Mouse (Mus musculus): ENCODE data around the gene Gm20388. TPM values are rescaled to one million over a fixed set of nuclear protein-coding genes. Genes with fewer than 3 reads are reported as not detected.

Gm20388 gene
- total RNA-seq, 2 experiments from 2014 or later, result 10.7 TPM; not detected in 1

- no peak for DNase-seq (ENCODE audit: low spot score in 2 of 2)
Observed at GRCm38 (mm10) chr8:120378306-120378705, 467.7 kb downstream of the Gm20388 start.

- no peak for DNase-seq (ENCODE audit: low spot score in 2 of 2)
Observed at GRCm38 (mm10) chr8:120379015-120379414, 468.4 kb downstream of the Gm20388 start.

- peak in 1 of 2 experiments; percentile 38 for DNase-seq (ENCODE audit: low spot score in 2 of 2)
Observed at GRCm38 (mm10) chr8:120381865-120382264, 471.2 kb downstream of the Gm20388 start.

DNA sequence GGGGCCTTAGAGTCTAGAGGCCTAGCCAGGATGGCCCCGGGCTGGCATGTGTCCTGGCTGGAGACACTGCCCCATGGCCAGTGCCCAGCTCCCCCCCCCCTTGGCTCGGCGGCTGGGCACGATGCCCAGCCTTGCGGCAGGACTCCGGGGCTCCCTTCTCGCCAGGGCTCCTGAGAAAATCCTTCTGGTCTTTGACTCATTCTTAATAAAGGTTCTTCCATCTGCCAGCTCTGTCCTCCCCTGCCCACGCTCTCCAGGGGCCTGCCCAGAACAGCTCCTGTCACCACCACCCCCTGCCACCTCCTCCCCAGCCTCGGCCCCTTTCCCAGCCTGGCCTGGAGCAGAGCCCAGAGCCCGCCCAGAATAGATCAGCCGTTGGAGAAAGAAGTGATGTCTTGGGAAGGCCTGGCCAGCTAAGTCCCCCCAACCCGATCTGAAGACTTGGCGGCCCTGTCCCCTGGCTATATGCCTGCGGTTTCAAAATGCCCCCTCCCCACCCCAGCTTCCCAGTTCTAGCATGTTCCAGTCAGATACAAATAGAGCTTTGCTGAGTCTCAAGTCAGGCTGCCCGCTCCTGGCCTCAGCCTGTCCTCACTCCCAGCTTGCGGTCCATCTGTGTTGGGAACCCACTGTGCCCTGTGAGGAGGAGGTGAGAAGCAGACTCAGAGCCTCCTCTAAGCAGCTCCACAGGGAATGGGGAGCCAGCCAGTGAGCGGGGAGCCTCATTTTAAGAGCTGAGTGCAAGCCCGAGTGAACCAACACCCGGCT is 472.0 kb downstream of the Gm20388 start:
- DNase-seq (ENCODE audit: low spot score in 2 of 2), result peak; percentile 88 to 94

- DNase-seq (ENCODE audit: low spot score in 2 of 2), result no peak
Observed at GRCm38 (mm10) chr8:120383204-120383560, 472.5 kb downstream of the Gm20388 start.

- DNase-seq (ENCODE audit: low spot score in 2 of 2), result no peak
Observed at GRCm38 (mm10) chr8:120383713-120384112, 473.1 kb downstream of the Gm20388 start.

- DNase-seq (ENCODE audit: low spot score in 2 of 2), result no peak
Observed at GRCm38 (mm10) chr8:120384745-120385144, 474.1 kb downstream of the Gm20388 start.

GRCm38 (mm10) chr8:120388246-120388645 is 477.6 kb downstream of the Gm20388 start:
- no peak for DNase-seq (ENCODE audit: low spot score in 2 of 2)

- DNase-seq (ENCODE audit: low spot score in 2 of 2), result no peak
Observed at GRCm38 (mm10) chr8:120390598-120390997, 480.0 kb downstream of the Gm20388 start.

DNA sequence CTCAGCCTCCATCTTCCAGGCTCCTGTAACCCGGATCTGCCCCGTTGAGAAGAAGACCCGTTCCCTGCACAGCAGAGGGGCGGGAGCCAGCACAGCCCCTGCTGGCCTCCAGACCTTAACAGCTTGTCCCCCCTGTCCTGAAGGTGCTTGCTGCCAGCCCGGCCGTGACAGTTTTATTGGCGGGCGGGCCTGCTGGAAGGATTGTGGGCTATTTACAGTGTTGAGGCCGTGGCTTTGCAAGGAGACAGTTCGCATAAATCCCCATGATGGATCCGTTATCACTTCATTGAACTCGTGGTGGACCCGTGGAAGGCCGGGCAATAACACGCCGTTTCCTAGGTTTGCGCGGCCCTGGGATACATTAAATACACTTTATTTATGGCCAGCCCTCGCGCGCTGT is 481.2 kb downstream of the Gm20388 start:
- no peak for DNase-seq (ENCODE audit: low spot score in 2 of 2)

DNA sequence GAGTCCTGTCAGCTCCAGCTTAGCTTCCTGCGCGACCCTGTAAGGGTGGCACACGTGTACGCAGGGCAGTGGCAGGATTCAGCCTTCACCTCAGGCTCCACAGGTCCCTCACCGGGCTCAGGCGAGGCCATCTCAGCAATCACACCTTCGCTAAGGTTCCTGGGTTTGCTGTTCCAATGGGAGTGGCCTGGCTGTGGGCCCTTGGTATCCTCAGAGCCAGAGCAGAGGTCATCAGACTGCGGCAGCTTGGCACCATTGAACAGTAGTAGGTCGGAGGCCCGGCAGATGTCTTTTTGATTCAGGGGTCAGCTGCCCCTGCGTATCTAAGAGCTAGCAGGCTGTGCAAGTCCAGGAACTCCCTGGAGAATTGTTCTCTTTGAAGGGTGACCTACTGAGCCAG is 482.4 kb downstream of the Gm20388 start:
- no peak for DNase-seq (ENCODE audit: low spot score in 2 of 2)

DNA sequence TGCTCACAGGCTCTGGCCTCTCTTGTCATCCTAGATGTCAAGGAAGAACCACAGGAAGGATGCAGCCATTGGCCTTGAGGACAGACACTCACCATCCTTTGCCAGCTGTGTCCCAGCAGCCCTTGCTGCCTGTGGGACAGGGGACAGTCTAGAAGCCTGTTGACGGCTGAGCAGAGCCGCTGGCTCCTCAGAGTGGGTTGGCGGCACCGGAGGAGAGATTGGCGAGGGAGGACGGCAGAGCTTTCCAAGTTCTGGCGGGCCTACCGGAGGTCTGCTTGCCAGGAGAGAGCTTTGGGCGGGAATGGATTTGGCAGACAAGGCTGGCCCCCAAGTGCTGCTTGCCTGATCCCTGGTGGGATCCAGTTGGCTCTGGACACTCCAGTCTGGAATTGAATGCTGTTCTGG is 483.2 kb downstream of the Gm20388 start:
- DNase-seq (ENCODE audit: low spot score in 2 of 2), result peak; percentile 56 to 71

DNA sequence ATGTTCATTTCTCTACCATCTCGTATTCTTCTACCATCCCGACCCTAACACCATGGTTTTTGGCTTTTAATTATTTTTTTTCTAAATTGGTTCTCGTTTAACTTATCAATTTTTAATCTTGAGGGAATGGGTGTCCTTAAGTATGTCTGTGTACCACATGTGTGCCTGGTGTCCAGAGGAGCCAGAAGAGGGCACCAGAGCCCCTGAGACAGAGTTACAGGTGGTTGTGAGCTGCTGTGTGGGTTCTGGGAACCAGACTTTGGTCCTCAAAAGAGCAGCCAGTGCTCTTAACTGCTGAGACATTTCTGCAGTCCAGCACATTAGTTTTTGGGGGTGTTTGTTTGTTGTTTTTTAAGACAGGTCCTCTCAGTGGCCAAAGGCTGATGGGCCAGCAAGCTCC is 485.3 kb downstream of the Gm20388 start:
- no peak for DNase-seq (ENCODE audit: low spot score in 2 of 2)

DNA sequence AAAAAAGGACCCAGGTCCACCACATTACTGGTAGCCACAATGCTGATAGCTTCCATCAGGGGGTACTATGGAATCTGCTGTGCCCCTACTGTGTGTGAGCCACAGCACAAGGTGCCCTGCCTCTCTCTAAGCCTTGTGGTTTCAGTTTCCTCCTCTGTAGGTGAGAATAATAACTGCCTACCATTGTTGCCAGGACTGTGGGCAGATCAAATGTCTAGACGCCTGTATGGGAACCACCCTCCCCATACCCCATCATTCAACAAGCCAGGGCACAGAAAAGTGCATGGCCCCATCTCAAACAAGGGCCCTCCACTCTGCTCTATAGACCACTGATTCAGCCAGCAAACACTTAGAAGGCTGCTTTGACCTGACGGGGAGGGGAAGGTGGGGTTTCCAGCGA is 486.1 kb downstream of the Gm20388 start:
- no peak for DNase-seq (ENCODE audit: low spot score in 2 of 2)

GRCm38 (mm10) chr8:120397444-120398411 is 487.1 kb downstream of the Gm20388 start:
- DNase-seq (ENCODE audit: low spot score in 2 of 2), result no peak

GRCm38 (mm10) chr8:120399212-120399934 is 488.7 kb downstream of the Gm20388 start:
- DNase-seq (ENCODE audit: low spot score in 2 of 2), result no peak

GRCm38 (mm10) chr8:120401216-120401615 is 490.6 kb downstream of the Gm20388 start:
- DNase-seq (ENCODE audit: low spot score in 2 of 2), result no peak

DNA sequence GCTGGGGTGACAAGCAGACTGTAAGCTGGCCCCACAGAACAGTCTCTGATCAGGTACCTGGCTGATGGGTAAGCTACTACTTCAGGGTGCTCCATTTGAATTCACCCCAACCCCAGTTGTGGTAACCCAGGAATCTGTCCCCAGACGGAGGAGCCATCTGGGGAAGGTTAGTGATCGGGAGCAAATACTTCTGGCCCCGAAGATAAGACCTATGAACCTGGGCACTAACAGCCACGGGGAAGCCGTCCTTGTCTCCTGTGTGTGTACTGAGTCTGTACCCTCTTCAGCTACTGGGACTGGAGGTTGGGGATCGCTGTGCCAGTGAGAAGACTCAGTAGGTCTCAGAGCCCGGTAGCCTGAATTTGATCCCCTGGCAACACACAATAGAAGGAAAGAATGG is 491.1 kb downstream of the Gm20388 start:
- DNase-seq (ENCODE audit: low spot score in 2 of 2), result no peak

DNA sequence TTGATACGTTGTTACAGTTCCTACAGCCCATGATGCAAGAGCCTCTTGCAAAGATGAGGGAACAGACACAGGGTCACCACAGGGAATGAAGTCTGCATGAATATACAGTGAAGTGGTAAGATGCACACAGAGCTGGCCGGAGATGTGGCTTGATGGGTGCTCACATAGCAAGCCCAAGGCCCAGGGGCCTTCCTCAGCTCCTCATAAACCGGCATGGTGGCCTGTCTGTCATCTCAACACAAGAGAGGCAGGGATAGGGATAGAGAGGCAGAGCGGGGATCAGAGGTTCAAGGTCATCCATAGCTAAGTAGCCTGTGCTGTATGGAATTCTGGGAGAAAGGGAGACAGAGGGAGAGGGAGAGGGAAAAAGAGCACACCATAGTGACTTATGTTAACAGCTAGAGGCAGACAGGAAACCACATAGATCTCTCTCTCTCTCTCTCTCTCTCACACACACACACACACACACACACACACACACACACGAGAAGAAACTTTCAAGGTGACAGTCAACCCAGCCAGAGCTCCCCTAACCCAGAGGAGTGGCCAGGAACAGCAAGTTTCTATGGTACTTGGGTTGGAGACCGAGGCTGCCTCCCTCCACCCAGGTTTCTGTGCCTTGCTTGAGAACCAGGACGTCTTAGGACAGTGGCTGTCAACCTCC is 493.1 kb downstream of the Gm20388 start:
- DNase-seq (ENCODE audit: low spot score in 2 of 2), result no peak

DNA sequence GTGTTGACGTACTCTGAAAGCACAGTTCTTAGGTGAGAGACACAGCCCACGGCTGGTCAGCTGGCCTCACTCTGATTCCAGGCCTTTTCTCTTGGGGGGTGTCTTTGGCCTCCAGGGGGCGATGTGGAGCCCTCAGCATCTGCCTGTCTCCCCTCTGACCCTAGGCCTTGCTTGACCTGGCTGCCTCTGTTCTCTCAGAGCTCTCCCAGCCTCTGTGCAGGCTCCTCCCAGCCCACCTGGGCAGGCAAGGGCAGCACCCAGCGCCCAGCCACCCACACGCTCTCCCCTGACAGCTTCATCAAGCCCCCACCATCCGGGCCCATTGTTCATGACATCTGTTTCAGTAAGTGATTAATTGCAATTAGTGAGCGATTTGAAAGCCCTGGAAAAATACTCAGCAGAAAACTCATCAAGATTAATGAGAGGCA is 494.0 kb downstream of the Gm20388 start:
- DNase-seq (ENCODE audit: low spot score in 2 of 2), result peak in 1 of 2 experiments; percentile 60

All from layer of hippocampus, adult 18-20 months (tissue).